Mouse (Mus musculus) E14TG2a.4 (cell line): ENCODE data around the gene Kpna1.

Experiments
- CTCF ChIP-seq: conservative IDR thresholded peaks from 2 replicates; pipeline ENCODE4 v1.5.1; 2014; ENCODE audit warnings: low read length
- POU5F1 ChIP-seq: IDR thresholded peaks from 2 replicates; pipeline ENCODE4 v1.6.1; 2014; ENCODE audit warnings: low read length, borderline replicate concordance

DNA sequence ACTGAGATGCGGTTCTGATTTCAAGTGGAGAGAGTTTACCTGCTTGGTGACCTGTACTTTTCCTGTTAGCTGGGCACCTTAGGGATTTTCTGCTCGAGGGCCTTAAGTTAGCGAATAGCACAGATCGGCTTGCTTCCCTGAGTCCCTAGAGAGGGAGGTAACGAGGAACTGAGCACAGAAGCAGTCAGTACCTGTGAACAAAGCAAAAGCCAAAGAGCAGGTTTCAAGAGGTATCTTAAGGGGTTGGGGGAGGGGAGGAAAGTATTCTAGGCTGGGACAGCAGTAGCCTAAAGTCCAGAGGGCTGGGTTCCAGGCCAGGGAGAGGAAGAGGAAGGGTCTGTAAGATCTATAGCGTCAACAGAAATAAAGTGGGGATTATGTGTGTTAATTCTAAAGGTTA, 39.3 kb upstream of the Kpna1 start:
- no peak for TF ChIP-seq CTCF
- TF ChIP-seq POU5F1: no peak
